Mouse (Mus musculus) limb, embryonic 11.5 days (tissue): ENCODE data around the gene Gm3532. TPM values are rescaled to one million over a fixed set of nuclear protein-coding genes. Genes with fewer than 3 reads are reported as not detected.
"Not testable (repeated sequence)": the region's sequence is repeated elsewhere in the genome, so short reads cannot be mapped to it uniquely, and the experiment has no call there.

Source experiments
- ATAC-seq: fragments of 200-750 bp; cut with Nextera tagmentation; 2 replicates; pipeline ENCODE4 v1.8.0; 2017; ENCODE audit warnings: low read depth; ENCODE audit not compliant: insufficient number of reproducible peaks, low FRiP score, low TSS enrichment
- DNase-seq: peaks from one replicate; pipeline ENCODE4 v3.0.0-alpha.2; 2015; ENCODE audit warnings: low spot score
- H3K27ac ChIP-seq: fragments of 300-500 bp; sonication (generic); replicated peaks from 2 replicates; pipeline ENCODE4 v1.5.1; 2014; ENCODE audit warnings: low read depth, mild to moderate bottlenecking, low read length
- H3K27me3 ChIP-seq: fragments of 300-500 bp; sonication (generic); 2 replicates; pipeline ENCODE4 v1.6.1; 2014; ENCODE audit warnings: mild to moderate bottlenecking, low read length, mixed read lengths; ENCODE audit not compliant: control insufficient read depth, insufficient read depth
- H3K36me3 ChIP-seq: fragments of 300-500 bp; sonication (generic); 2 replicates; pipeline ENCODE4 v1.6.1; 2014; ENCODE audit warnings: mild to moderate bottlenecking, low read length, moderate library complexity, mixed read lengths; ENCODE audit not compliant: control insufficient read depth, insufficient read depth
- H3K4me1 ChIP-seq: fragments of 300-500 bp; sonication (generic); 2 replicates; pipeline ENCODE4 v1.6.1; 2014; ENCODE audit warnings: low read length, mixed read lengths; ENCODE audit not compliant: control insufficient read depth, insufficient read depth
- H3K4me2 ChIP-seq: fragments of 300-500 bp; sonication (generic); 2 replicates; pipeline ENCODE4 v1.6.1; 2014; ENCODE audit warnings: low read depth, mild to moderate bottlenecking, moderate library complexity; ENCODE audit not compliant: severe bottlenecking
- H3K4me3 ChIP-seq: fragments of 300-500 bp; sonication (generic); 2 replicates; pipeline ENCODE4 v1.5.1; 2014; ENCODE audit warnings: low read depth, low read length
- H3K9ac ChIP-seq: fragments of 300-500 bp; sonication (generic); 2 replicates; pipeline ENCODE4 v1.6.1; 2014; ENCODE audit warnings: mild to moderate bottlenecking, low read length
- H3K9me3 ChIP-seq: fragments of 300-500 bp; sonication (generic); 2 replicates; pipeline ENCODE4 v1.6.1; 2016; ENCODE audit warnings: low read length; ENCODE audit not compliant: control insufficient read depth
- WGBS: fragments of 180-500 bp; shearing (Covaris S2); extraction: QIAGEN DNeasy Blood & Tissue Kit; methylation state at CpG from one replicate; pipeline ENCODE4 v1.1.7; 2014; 5-methylcytosine and 5-hydroxymethylcytosine counted together
- polyA plus RNA-seq: library from polyadenylated mRNA; unstranded; fragments of >200 nt; fragmentation: Nextera tagmentation; extraction: Ambion mirVana; gene quantifications from 2 replicates; pipeline ENCODE4 v1.2.1, GENCODE M21; 2014

The Gm3532 gene
- not detected in 2 replicates for polyA plus RNA-seq

DNA sequence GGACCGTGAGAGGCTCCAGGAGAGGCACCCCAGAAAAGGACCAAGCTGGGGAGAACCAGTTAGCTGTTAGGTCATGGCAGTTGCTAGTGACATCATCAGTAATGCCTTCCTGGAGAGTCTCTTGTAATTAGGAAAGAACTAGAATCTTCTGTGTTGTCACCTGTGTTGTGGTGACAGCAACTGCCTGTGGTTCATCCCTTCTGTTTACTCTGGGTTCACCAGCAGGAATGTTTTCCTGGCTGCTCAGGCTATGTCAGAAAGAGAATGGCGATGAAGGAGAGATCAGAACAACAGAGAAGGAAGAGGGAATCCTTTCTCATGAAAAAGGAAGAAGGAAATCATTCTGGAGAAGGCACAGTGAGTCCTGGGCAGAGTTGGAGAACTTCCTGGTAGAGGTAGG lies at the start of gene Gm3532:
TSS of gene Gm3532 (plus strand) at position 301 of the 400 bp plus-strand sequence.
- H3K4me2 ChIP-seq, H3K27ac ChIP-seq, H3K27me3 ChIP-seq, H3K9ac ChIP-seq, DNase-seq, H3K4me1 ChIP-seq, H3K4me3 ChIP-seq, H3K36me3 ChIP-seq, H3K9me3 ChIP-seq, ATAC-seq: not testable (repeated sequence)
- WGBS, result no CpG with 5 or more reads among the region's 2 CpGs

DNA sequence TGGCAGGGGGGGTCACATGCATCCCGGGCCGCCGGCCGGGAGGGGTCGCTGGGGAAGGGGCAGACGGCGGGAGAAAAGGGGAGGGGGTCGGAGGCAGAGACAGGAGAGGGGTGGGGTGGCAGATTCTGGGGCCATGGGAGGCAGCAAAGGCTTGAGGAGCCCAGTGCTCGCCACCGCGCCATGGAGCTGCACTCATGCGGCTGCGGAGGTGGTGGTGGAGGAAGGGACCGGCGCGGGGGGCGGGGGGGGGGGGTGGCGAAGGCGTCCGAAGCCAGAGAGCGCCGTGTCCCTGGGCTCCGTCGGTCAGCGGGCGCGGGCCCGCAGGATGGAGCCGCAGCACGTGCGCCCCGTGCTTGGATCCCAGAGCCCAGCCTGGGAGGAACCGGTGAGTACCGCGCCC lies 36.9 kb upstream of the Gm3532 start, which contains the start of gene Gm3488:
TSS of gene Gm3488 (plus strand) at position 301 of the 400 bp plus-strand sequence.
- ATAC-seq, H3K36me3 ChIP-seq, DNase-seq, H3K4me2 ChIP-seq, H3K4me3 ChIP-seq, H3K27ac ChIP-seq, H3K9ac ChIP-seq, H3K27me3 ChIP-seq, H3K4me1 ChIP-seq, H3K9me3 ChIP-seq: not testable (repeated sequence)
- no CpG with 5 or more reads among the region's 35 CpGs for WGBS

Other genes with a start within 250 kb of the Gm3532 start
- not detected in 2 replicates for gene Gm3542, start 203.6 kb upstream of the Gm3532 start, polyA plus RNA-seq
- gene Gm3500, start 149.4 kb upstream of the Gm3532 start, polyA plus RNA-seq, result not detected in 2 replicates
- gene Gm3194, start 83.0 kb upstream of the Gm3532 start, polyA plus RNA-seq, result 0.60 and 0.72 TPM in 2 replicates
- gene Gm8246, start 60.7 kb upstream of the Gm3532 start, polyA plus RNA-seq, result not detected in 2 replicates
- not detected in 2 replicates for gene Gm3187, start 54.3 kb upstream of the Gm3532 start, polyA plus RNA-seq
- 1.0 and 1.1 TPM in 2 replicates for gene Gm3488, start 36.8 kb upstream of the Gm3532 start, polyA plus RNA-seq
- gene Gm8265, start 94.5 kb downstream of the Gm3532 start, polyA plus RNA-seq, result not detected in 2 replicates
- not detected in 2 replicates for gene Gm9603, start 149.0 kb downstream of the Gm3532 start, polyA plus RNA-seq
- 0.09 TPM in 1 of 2 replicates, not detected in the other for gene Gm3373, start 203.1 kb downstream of the Gm3532 start, polyA plus RNA-seq